Mouse (Mus musculus) ES-E14 (cell line): ENCODE measurements around the gene Cdh10.

Source experiments
- CHD2 ChIP-seq: IDR thresholded peaks from 2 replicates; pipeline ENCODE4 v1.6.1; 2014; ENCODE audit warnings: mild to moderate bottlenecking, low read depth, low read length, inconsistent platforms
- HCFC1 ChIP-seq: IDR thresholded peaks from 2 replicates; pipeline ENCODE4 v1.6.1; 2012; ENCODE audit warnings: low read length, inconsistent platforms, borderline replicate concordance; ENCODE audit not compliant: insufficient read depth
- MAFK ChIP-seq: IDR thresholded peaks from 2 replicates; pipeline ENCODE4 v1.6.1; 2014; ENCODE audit warnings: mild to moderate bottlenecking, low read depth, low read length, inconsistent platforms; ENCODE audit not compliant: insufficient read depth
- ZC3H11A ChIP-seq: IDR thresholded peaks from 2 replicates; pipeline ENCODE4 v1.6.1; 2012; ENCODE audit warnings: low read depth, mild to moderate bottlenecking, inconsistent platforms, low read length, borderline replicate concordance
- ZNF384 ChIP-seq: IDR thresholded peaks from 2 replicates; pipeline ENCODE4 v1.6.1; 2012; ENCODE audit warnings: low read depth, low read length, inconsistent platforms

DNA sequence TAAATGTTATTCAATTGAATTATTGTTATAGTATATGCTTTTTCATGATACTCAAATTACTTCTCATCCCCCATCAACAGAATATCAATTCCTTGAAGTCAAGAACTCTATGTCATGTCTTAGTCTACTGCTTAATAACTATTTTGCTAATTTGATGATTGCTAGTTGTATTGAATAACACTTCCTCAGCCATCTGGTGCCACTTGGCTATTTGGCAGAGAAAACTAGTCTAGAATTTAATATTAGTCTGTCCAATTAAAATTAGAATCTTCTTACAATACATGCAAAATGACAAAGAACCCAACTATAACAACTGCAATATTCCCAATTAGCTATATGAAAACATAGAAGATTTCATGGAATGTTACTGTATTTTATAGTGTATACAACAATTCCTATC lies 82.0 kb downstream of the Cdh10 start:
- TF ChIP-seq ZNF384 (no peak), CHD2 (no peak), HCFC1 (no peak), MAFK (no peak), ZC3H11A (no peak)
